Mouse (Mus musculus): ENCODE results near the gene Rasa3. TPM values are rescaled to one million over a fixed set of nuclear protein-coding genes. Genes with fewer than 3 reads are reported as not detected.

Rasa3 gene
- polyA plus RNA-seq, 1 experiment from 2014 or later = 20.9 TPM

DNA sequence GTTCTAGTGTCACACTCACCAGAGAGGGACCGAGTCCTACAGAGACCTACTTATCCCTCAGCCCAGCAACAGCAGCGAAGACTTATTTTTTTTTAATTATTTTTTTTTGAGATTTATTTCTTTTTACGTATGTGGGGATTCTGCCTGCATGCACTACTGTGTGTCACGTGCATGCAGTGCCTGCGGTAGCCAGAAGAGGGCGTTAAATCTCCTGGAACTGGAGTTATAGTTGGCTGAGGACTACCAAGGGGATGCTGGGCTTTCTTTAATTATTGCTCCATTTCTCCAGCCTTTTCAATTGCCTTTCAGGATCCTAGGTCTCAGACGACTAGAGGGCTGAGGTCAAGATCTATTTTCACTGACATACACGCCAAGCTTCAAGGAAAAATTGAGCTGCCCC, 74.8 kb downstream of the Rasa3 start:
- Histone ChIP-seq H3K4me2 (ENCODE audit: low read length) (no peak overlapping the region), H3K9ac (ENCODE audit: low read length) (no peak overlapping the region), H3K36me3 (ENCODE audit: control insufficient read depth, insufficient read depth, low read length) (peaks cover 28% of the 10 kb centered on the region), H3K4me1 (ENCODE audit: control insufficient read depth in 2 of 2, insufficient read depth in 2 of 2, low read length in 2 of 2) (peaks cover 22 to 32% of the 10 kb centered on the region in 2 experiments), H3K4me3 (ENCODE audit: control insufficient read depth in 1 of 2, insufficient read depth in 1 of 2, low read depth in 1 of 2, low read length in 2 of 2) (no peak overlapping the region), H3K27me3 (ENCODE audit: control insufficient read depth, insufficient read depth, low read length) (no peaks in the 10 kb centered on the region), H3K9me3 (ENCODE audit: control insufficient read depth, low read length) (no peaks in the 10 kb centered on the region), H3K27ac (replicated peaks in 1 of 2; ENCODE audit: control insufficient read depth in 1 of 2, insufficient read depth in 1 of 2, low read depth in 2 of 2, low read length in 2 of 2) (no peak overlapping the region)
- WGBS = 59% methylated on average over 8 of the region's 8 CpGs
- no peak for ATAC-seq (ENCODE audit: insufficient number of reproducible peaks, insufficient read depth, low FRiP score, low read depth)

GRCm38 (mm10) chr8:13601166-13601565, 76.2 kb downstream of the Rasa3 start:
- Histone ChIP-seq H3K4me2 (ENCODE audit: low read length) (no peak overlapping the region), H3K27ac (replicated peaks in 1 of 2; ENCODE audit: control insufficient read depth in 1 of 2, insufficient read depth in 1 of 2, low read depth in 2 of 2, low read length in 2 of 2) (no peak overlapping the region), H3K4me3 (ENCODE audit: control insufficient read depth in 1 of 2, insufficient read depth in 1 of 2, low read depth in 1 of 2, low read length in 2 of 2) (no peak overlapping the region), H3K36me3 (ENCODE audit: control insufficient read depth, insufficient read depth, low read length) (peaks cover 35% of the 10 kb centered on the region), H3K9ac (ENCODE audit: low read length) (no peak overlapping the region), H3K9me3 (ENCODE audit: control insufficient read depth, low read length) (no peaks in the 10 kb centered on the region), H3K4me1 (ENCODE audit: control insufficient read depth in 2 of 2, insufficient read depth in 2 of 2, low read length in 2 of 2) (peaks cover 24 to 29% of the 10 kb centered on the region in 2 experiments), H3K27me3 (ENCODE audit: control insufficient read depth, insufficient read depth, low read length) (no peaks in the 10 kb centered on the region)
- 75% methylated on average over 11 of the region's 11 CpGs for WGBS
- ATAC-seq (ENCODE audit: insufficient number of reproducible peaks, insufficient read depth, low FRiP score, low read depth) = no peak

GRCm38 (mm10) chr8:13600716-13601115, 76.7 kb downstream of the Rasa3 start:
- Histone ChIP-seq H3K27me3 (ENCODE audit: control insufficient read depth, insufficient read depth, low read length) (no peaks in the 10 kb centered on the region), H3K4me2 (ENCODE audit: low read length) (no peak overlapping the region), H3K4me3 (ENCODE audit: control insufficient read depth in 1 of 2, insufficient read depth in 1 of 2, low read depth in 1 of 2, low read length in 2 of 2) (no peak overlapping the region), H3K27ac (replicated peaks in 1 of 2; ENCODE audit: control insufficient read depth in 1 of 2, insufficient read depth in 1 of 2, low read depth in 2 of 2, low read length in 2 of 2) (0 out of 4 replicates have a peak overlapping the region, but pooled peaks of 1 of the 2 experiments have one; percentile 12), H3K9ac (ENCODE audit: low read length) (no peak overlapping the region), H3K36me3 (ENCODE audit: control insufficient read depth, insufficient read depth, low read length) (peaks cover 35% of the 10 kb centered on the region), H3K4me1 (ENCODE audit: control insufficient read depth in 2 of 2, insufficient read depth in 2 of 2, low read length in 2 of 2) (peaks cover 22 to 25% of the 10 kb centered on the region in 2 experiments), H3K9me3 (ENCODE audit: control insufficient read depth, low read length) (no peaks in the 10 kb centered on the region)
- ATAC-seq (ENCODE audit: insufficient number of reproducible peaks, insufficient read depth, low FRiP score, low read depth) = no peak
- 78% methylated on average over 10 of the region's 10 CpGs for WGBS

GRCm38 (mm10) chr8:13600204-13600603, 77.2 kb downstream of the Rasa3 start:
- peaks cover 35% of the 10 kb centered on the region for H3K36me3 ChIP-seq (ENCODE audit: control insufficient read depth, insufficient read depth, low read length)
- H3K4me3 ChIP-seq (ENCODE audit: control insufficient read depth in 1 of 2, insufficient read depth in 1 of 2, low read depth in 1 of 2, low read length in 2 of 2) = no peak overlapping the region
- H3K27me3 ChIP-seq (ENCODE audit: control insufficient read depth, insufficient read depth, low read length) = no peaks in the 10 kb centered on the region
- H3K9me3 ChIP-seq (ENCODE audit: control insufficient read depth, low read length) = no peaks in the 10 kb centered on the region
- H3K4me2 ChIP-seq (ENCODE audit: low read length) = no peak overlapping the region
- H3K4me1 ChIP-seq (ENCODE audit: control insufficient read depth in 2 of 2, insufficient read depth in 2 of 2, low read length in 2 of 2) = peaks cover 17 to 20% of the 10 kb centered on the region in 2 experiments
- ATAC-seq (ENCODE audit: insufficient number of reproducible peaks, insufficient read depth, low FRiP score, low read depth) = no peak
- peak overlapping the region; percentile 12; a peak in 1 of 4 replicates for H3K27ac ChIP-seq (replicated peaks in 1 of 2; ENCODE audit: control insufficient read depth in 1 of 2, insufficient read depth in 1 of 2, low read depth in 2 of 2, low read length in 2 of 2)
- 59% methylated on average over 7 of the region's 7 CpGs for WGBS
- no peak overlapping the region for H3K9ac ChIP-seq (ENCODE audit: low read length)

GRCm38 (mm10) chr8:13597777-13598176, 79.6 kb downstream of the Rasa3 start:
- Histone ChIP-seq H3K9ac (ENCODE audit: low read length) (no peak overlapping the region), H3K4me3 (ENCODE audit: control insufficient read depth in 1 of 2, insufficient read depth in 1 of 2, low read depth in 1 of 2, low read length in 2 of 2) (no peak overlapping the region), H3K27me3 (ENCODE audit: control insufficient read depth, insufficient read depth, low read length) (no peaks in the 10 kb centered on the region), H3K4me1 (ENCODE audit: control insufficient read depth in 2 of 2, insufficient read depth in 2 of 2, low read length in 2 of 2) (peaks cover 14 to 19% of the 10 kb centered on the region in 2 experiments), H3K36me3 (ENCODE audit: control insufficient read depth, insufficient read depth, low read length) (peaks cover 28% of the 10 kb centered on the region), H3K9me3 (ENCODE audit: control insufficient read depth, low read length) (no peaks in the 10 kb centered on the region), H3K27ac (replicated peaks in 1 of 2; ENCODE audit: control insufficient read depth in 1 of 2, insufficient read depth in 1 of 2, low read depth in 2 of 2, low read length in 2 of 2) (peak overlapping the region; percentile 70 to 72), H3K4me2 (ENCODE audit: low read length) (peak overlapping the region; percentile 24; the same call in 1 of the 2 replicates)
- 46% methylated on average over 6 of the region's 6 CpGs for WGBS
- ATAC-seq (ENCODE audit: insufficient number of reproducible peaks, insufficient read depth, low FRiP score, low read depth) = peak; percentile 54

DNA sequence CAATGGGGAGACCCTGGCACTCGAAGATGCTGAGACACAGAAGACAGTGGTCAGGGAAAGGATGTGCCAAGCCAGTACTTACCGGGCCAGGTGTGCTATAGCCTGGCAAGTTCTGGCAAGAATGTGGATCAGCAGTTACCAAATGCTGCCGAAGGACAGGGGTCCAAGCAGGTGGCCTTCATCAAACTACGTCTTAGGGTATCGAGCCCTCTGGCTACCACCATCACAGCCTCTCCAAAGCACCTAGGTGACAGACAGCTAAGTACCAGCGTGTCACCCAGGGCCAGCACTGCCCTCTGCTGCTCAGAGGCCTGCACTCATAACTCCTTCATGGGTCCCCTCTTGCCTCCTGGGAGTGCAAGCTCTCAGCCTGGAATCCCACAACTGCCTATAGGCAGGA, 81.5 kb downstream of the Rasa3 start:
- no peak for ATAC-seq (ENCODE audit: insufficient number of reproducible peaks, insufficient read depth, low FRiP score, low read depth)
- no peak overlapping the region for H3K27ac ChIP-seq (replicated peaks in 1 of 2; ENCODE audit: control insufficient read depth in 1 of 2, insufficient read depth in 1 of 2, low read depth in 2 of 2, low read length in 2 of 2)
- no peak overlapping the region for H3K4me3 ChIP-seq (ENCODE audit: control insufficient read depth in 1 of 2, insufficient read depth in 1 of 2, low read depth in 1 of 2, low read length in 2 of 2)
- no peaks in the 10 kb centered on the region for H3K27me3 ChIP-seq (ENCODE audit: control insufficient read depth, insufficient read depth, low read length)
- H3K36me3 ChIP-seq (ENCODE audit: control insufficient read depth, insufficient read depth, low read length) = peaks cover 30% of the 10 kb centered on the region
- peaks cover 14 to 19% of the 10 kb centered on the region in 2 experiments for H3K4me1 ChIP-seq (ENCODE audit: control insufficient read depth in 2 of 2, insufficient read depth in 2 of 2, low read length in 2 of 2)
- H3K9me3 ChIP-seq (ENCODE audit: control insufficient read depth, low read length) = no peaks in the 10 kb centered on the region
- H3K9ac ChIP-seq (ENCODE audit: low read length) = no peak overlapping the region
- H3K4me2 ChIP-seq (ENCODE audit: low read length) = no peak overlapping the region
- 91% methylated on average over 6 of the region's 6 CpGs for WGBS

GRCm38 (mm10) chr8:13594884-13595323, 82.5 kb downstream of the Rasa3 start:
- Histone ChIP-seq H3K4me3 (ENCODE audit: control insufficient read depth in 1 of 2, insufficient read depth in 1 of 2, low read depth in 1 of 2, low read length in 2 of 2) (no peak overlapping the region), H3K27ac (replicated peaks in 1 of 2; ENCODE audit: control insufficient read depth in 1 of 2, insufficient read depth in 1 of 2, low read depth in 2 of 2, low read length in 2 of 2) (no peak overlapping the region), H3K4me1 (ENCODE audit: control insufficient read depth in 2 of 2, insufficient read depth in 2 of 2, low read length in 2 of 2) (peaks cover 9 to 14% of the 10 kb centered on the region in 2 experiments), H3K36me3 (ENCODE audit: control insufficient read depth, insufficient read depth, low read length) (peaks cover 36% of the 10 kb centered on the region), H3K9me3 (ENCODE audit: control insufficient read depth, low read length) (no peaks in the 10 kb centered on the region), H3K4me2 (ENCODE audit: low read length) (no peak overlapping the region), H3K27me3 (ENCODE audit: control insufficient read depth, insufficient read depth, low read length) (no peaks in the 10 kb centered on the region), H3K9ac (ENCODE audit: low read length) (no peak overlapping the region)
- ATAC-seq (ENCODE audit: insufficient number of reproducible peaks, insufficient read depth, low FRiP score, low read depth) = no peak
- 75% methylated on average over 11 of the region's 11 CpGs for WGBS

DNA sequence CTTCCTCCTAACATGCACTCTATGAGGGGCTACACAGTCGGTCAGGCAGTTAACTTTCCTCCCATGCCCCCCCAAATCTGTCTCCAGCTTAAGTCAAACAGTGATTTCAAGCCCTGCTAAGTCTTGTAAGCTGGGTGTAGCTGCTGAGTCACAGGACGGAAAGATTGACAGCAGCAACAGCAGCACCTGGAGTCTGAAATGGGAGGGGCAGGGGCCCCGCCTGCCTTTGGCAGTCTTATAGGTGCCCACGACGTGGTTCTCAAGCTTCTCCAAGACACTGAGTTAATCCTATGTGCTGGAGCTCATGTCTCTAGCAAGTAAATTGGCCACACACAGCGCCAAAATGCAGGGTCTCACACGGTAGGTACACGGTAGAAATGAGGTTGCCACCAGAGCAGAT, 84.1 kb downstream of the Rasa3 start:
- H3K27ac ChIP-seq (replicated peaks in 1 of 2; ENCODE audit: control insufficient read depth in 1 of 2, insufficient read depth in 1 of 2, low read depth in 2 of 2, low read length in 2 of 2) = no peak overlapping the region
- no peak overlapping the region for H3K4me2 ChIP-seq (ENCODE audit: low read length)
- peaks cover 36% of the 10 kb centered on the region for H3K36me3 ChIP-seq (ENCODE audit: control insufficient read depth, insufficient read depth, low read length)
- H3K4me3 ChIP-seq (ENCODE audit: control insufficient read depth in 1 of 2, insufficient read depth in 1 of 2, low read depth in 1 of 2, low read length in 2 of 2) = no peak overlapping the region
- H3K4me1 ChIP-seq (ENCODE audit: control insufficient read depth in 2 of 2, insufficient read depth in 2 of 2, low read length in 2 of 2) = peaks cover 6 to 7% of the 10 kb centered on the region in 2 experiments
- no peaks in the 10 kb centered on the region for H3K27me3 ChIP-seq (ENCODE audit: control insufficient read depth, insufficient read depth, low read length)
- 76% methylated on average over 8 of the region's 8 CpGs for WGBS
- no peak for ATAC-seq (ENCODE audit: insufficient number of reproducible peaks, insufficient read depth, low FRiP score, low read depth)
- H3K9me3 ChIP-seq (ENCODE audit: control insufficient read depth, low read length) = no peaks in the 10 kb centered on the region
- H3K9ac ChIP-seq (ENCODE audit: low read length) = no peak overlapping the region
